Mouse (Mus musculus) CH12.LX (cell line): Measurements from ENCODE around the gene Gm42669.

ENCODE experiments used
- CHD2 ChIP-seq: IDR thresholded peaks from 2 replicates; pipeline ENCODE4 v1.6.1; 2011; ENCODE audit warnings: low read length, improper control_type of control experiment
- CTCF ChIP-seq, 2 experiments: IDR thresholded peaks in 1 of 2; conservative IDR thresholded peaks in 1 of 2; 2 replicates each; pipeline ENCODE4 v1.5.1; 2011 to 2012; ENCODE audit warnings: low read depth in 2 of 2, low read length in 2 of 2, improper control_type of control experiment in 1 of 2, inconsistent platforms in 1 of 2, mild to moderate bottlenecking in 1 of 2, moderate library complexity in 1 of 2
- EP300 ChIP-seq: IDR thresholded peaks from 2 replicates; pipeline ENCODE4 v1.6.1; 2011; ENCODE audit warnings: low read length, improper control_type of control experiment
- JUND ChIP-seq: conservative IDR thresholded peaks from 2 replicates; pipeline ENCODE4 v1.6.1; 2011; ENCODE audit warnings: low read depth, low read length, improper control_type of control experiment
- MAX ChIP-seq: IDR thresholded peaks from 2 replicates; pipeline ENCODE4 v1.6.1; 2011; ENCODE audit warnings: low read length, improper control_type of control experiment
- MEF2A ChIP-seq: IDR thresholded peaks from 2 replicates; pipeline ENCODE4 v1.6.1; 2014; ENCODE audit warnings: low read depth, mild to moderate bottlenecking, inconsistent platforms, low read length, improper control_type of control experiment, borderline replicate concordance
- NELFE ChIP-seq: IDR thresholded peaks from 2 replicates; pipeline ENCODE4 v1.6.1; 2011; ENCODE audit warnings: low read depth, low read length, improper control_type of control experiment
- POLR2A ChIP-seq: IDR thresholded peaks from 2 replicates; pipeline ENCODE4 v1.6.1; 2011; ENCODE audit warnings: low read depth, mild to moderate bottlenecking, improper control_type of control experiment, low read length
- RCOR1 ChIP-seq: conservative IDR thresholded peaks from 2 replicates; pipeline ENCODE4 v1.6.1; 2012; ENCODE audit warnings: low read depth, mild to moderate bottlenecking, inconsistent platforms, low read length, improper control_type of control experiment
- ZKSCAN1 ChIP-seq: IDR thresholded peaks from 2 replicates; pipeline ENCODE4 v1.6.1; 2012; ENCODE audit warnings: low read depth, inconsistent platforms, low read length, improper control_type of control experiment, borderline replicate concordance
- ZMIZ1 ChIP-seq: IDR thresholded peaks from 2 replicates; pipeline ENCODE4 v1.6.1; 2012; ENCODE audit warnings: low read depth, mild to moderate bottlenecking, inconsistent platforms, low read length, improper control_type of control experiment

DNA sequence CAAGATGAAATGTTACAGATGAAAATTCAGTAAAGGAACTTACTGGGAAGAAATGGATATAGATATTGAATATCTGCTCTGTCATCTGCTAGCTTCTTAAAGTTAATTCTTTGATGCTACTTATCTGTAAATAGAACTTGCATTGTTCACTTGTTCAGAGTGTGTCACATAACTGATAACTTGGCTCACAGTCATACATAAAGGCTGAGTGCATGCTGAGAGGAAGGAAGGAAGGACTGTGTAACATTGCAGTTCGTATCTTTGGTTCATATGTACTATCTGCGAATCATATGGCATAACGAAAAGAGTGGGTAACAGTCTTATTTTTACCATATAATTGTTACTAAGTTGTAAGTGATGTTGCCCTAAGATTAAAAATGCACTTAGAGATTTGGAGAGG is 113.9 kb downstream of the Gm42669 start:
- no peak for TF ChIP-seq EP300
- no peak for TF ChIP-seq NELFE
- TF ChIP-seq CTCF (conservative IDR thresholded peaks at IDR 0.05 in 1 of 2, IDR thresholded peaks at IDR 0.05 in 1 of 2; ENCODE audit: low read depth in 2 of 2, low read length in 2 of 2) = no peak
- TF ChIP-seq RCOR1 = no peak
- TF ChIP-seq JUND = no peak
- no peak for TF ChIP-seq MAX
- no peak for TF ChIP-seq POLR2A
- no peak for TF ChIP-seq ZMIZ1
- TF ChIP-seq ZKSCAN1 = no peak
- no peak for TF ChIP-seq CHD2
- TF ChIP-seq MEF2A = no peak
